Mouse (Mus musculus) limb, embryonic 12.5 days (tissue): ENCODE results near the gene Rasgrf1. TPM values are rescaled to one million over a fixed set of nuclear protein-coding genes. Genes with fewer than 3 reads are reported as not detected.

Experiments used
- ATAC-seq: fragments of 200-750 bp; cut with Nextera tagmentation; 2 replicates; pipeline ENCODE4 v1.8.0; 2017; ENCODE audit warnings: low read depth, moderate TSS enrichment; ENCODE audit not compliant: insufficient number of reproducible peaks, insufficient read depth, low FRiP score, low TSS enrichment
- H3K27ac ChIP-seq: fragments of 300-500 bp; sonication (generic); 2 replicates; pipeline ENCODE4 v1.5.1; 2016; ENCODE audit warnings: mild to moderate bottlenecking, moderate library complexity
- H3K27me3 ChIP-seq: fragments of 300-500 bp; sonication (generic); 2 replicates; pipeline ENCODE4 v1.6.1; 2016; ENCODE audit warnings: mild to moderate bottlenecking, moderate library complexity
- H3K36me3 ChIP-seq: fragments of 300-500 bp; sonication (generic); 2 replicates; pipeline ENCODE4 v1.6.1; 2016; ENCODE audit warnings: mild to moderate bottlenecking, moderate library complexity
- H3K4me1 ChIP-seq: fragments of 300-500 bp; sonication (generic); replicated peaks from 2 replicates; pipeline ENCODE4 v1.6.1; 2016
- H3K4me2 ChIP-seq: fragments of 300-500 bp; sonication (generic); 2 replicates; pipeline ENCODE4 v1.6.1; 2016; ENCODE audit warnings: mild to moderate bottlenecking, moderate library complexity
- H3K4me3 ChIP-seq: fragments of 300-500 bp; sonication (generic); replicated peaks from 2 replicates; pipeline ENCODE4 v1.5.1; 2016; ENCODE audit warnings: mild to moderate bottlenecking
- H3K9ac ChIP-seq: fragments of 300-500 bp; sonication (generic); replicated peaks from 2 replicates; pipeline ENCODE4 v1.6.1; 2016; ENCODE audit warnings: mild to moderate bottlenecking, moderate library complexity
- H3K9me3 ChIP-seq: fragments of 300-500 bp; sonication (generic); 2 replicates; pipeline ENCODE4 v1.6.1; 2016; ENCODE audit warnings: mild to moderate bottlenecking, moderate library complexity
- WGBS: fragments of 180-500 bp; shearing (Covaris S2); methylation state at CpG from one replicate; pipeline ENCODE4 v1.1.7; 2016; 5-methylcytosine and 5-hydroxymethylcytosine counted together
- polyA plus RNA-seq: library from polyadenylated mRNA; unstranded; fragments of >200 nt; fragmentation: Nextera tagmentation; extraction: Ambion mirVana; gene quantifications from 2 replicates; pipeline ENCODE4 v1.2.1, GENCODE M21; 2016

Gene Rasgrf1
- polyA plus RNA-seq, 1 experiment from 2014 or later: 0.11 TPM

DNA sequence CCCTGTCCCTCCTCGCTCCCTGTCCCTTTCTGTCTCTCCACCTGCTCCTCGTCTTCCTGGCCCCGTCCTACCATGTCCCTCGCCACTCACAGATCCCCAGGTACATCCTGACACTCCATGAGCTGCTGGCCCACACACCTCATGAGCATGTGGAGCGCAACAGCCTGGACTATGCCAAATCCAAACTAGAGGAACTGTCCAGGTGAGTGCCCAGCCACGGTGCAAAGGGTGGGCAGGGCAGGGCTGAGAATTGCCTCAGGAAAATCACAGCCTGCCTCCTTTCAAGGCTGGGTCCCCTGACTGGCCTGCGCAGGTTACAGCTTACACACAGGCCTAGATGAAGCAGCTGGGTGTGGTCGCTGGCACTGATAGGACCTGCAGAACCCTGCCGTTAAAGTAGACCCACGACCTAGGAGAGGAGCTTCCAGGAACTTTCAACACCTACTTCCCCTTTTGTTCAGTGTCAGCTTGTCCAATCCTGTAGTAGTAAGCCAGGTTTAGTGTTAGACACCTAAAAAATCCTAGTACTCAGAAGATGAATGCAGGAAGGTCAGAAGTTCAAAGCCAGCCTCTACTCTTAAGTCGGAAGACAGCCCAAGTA, 61.3 kb downstream of the Rasgrf1 start:
- Histone ChIP-seq H3K4me1 (no peaks in the 10 kb centered on the region), H3K9ac (no peak overlapping the region), H3K4me2 (no peak overlapping the region), H3K4me3 (no peak overlapping the region), H3K27me3 (peaks cover 12% of the 10 kb centered on the region; the same call in 1 of the 2 replicates), H3K27ac (no peak overlapping the region), H3K9me3 (no peaks in the 10 kb centered on the region), H3K36me3 (no peaks in the 10 kb centered on the region)
- ATAC-seq: no peak
- WGBS: 76% methylated on average over 11 of the region's 11 CpGs

DNA sequence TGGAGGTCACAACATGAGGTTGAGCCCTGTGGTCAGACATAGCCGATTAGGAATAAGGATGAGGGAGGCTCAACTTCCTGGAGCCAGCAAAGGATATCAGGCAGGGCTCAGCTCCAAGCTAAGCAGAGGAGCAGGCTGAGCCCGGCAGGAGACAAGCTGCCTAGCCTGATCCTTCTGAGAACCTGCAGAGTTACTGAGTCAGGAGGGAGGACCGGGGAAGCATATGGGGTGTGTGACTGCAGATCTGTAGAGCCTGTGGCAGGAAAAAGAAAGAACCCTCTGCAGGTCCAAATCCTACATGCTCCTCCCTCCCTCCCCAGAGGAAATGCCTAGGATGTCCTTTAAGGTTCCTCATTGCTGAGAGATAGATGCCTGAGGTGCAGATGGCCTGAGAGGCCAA, 62.6 kb downstream of the Rasgrf1 start:
- ATAC-seq: no peak
- Histone ChIP-seq H3K27me3 (peaks cover 12% of the 10 kb centered on the region; the same call in 1 of the 2 replicates), H3K4me3 (no peak overlapping the region), H3K9me3 (no peaks in the 10 kb centered on the region), H3K9ac (no peak overlapping the region), H3K4me2 (no peak overlapping the region), H3K36me3 (no peaks in the 10 kb centered on the region), H3K4me1 (no peaks in the 10 kb centered on the region), H3K27ac (no peak overlapping the region)
- 62% methylated on average over 3 of the region's 3 CpGs for WGBS

DNA sequence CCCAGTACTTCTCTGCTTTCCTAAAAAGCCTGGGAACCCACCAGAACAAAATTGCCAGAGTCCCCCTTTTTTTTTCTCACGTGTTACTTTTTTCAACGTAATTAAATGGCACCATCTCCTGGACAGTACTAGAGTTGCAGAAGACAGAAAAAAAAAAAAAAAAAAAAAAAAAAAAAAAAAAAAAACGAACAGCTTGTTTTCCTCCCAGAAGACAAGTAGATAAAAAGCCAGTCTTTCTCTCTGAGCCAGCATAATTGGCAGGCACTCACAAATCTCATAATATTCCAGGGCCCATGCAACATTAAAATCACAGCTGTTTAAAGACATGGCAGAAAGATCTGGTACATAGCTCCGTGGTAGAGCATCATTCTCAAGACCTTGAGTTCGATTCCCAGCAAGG, 64.1 kb downstream of the Rasgrf1 start:
- Histone ChIP-seq H3K4me2 (no peak overlapping the region), H3K4me3 (no peak overlapping the region), H3K27ac (no peak overlapping the region), H3K9ac (no peak overlapping the region), H3K4me1 (no peaks in the 10 kb centered on the region), H3K36me3 (no peaks in the 10 kb centered on the region), H3K27me3 (peaks cover 9% of the 10 kb centered on the region; the same call in 1 of the 2 replicates), H3K9me3 (no peaks in the 10 kb centered on the region)
- WGBS: 35% methylated on average over 5 of the region's 5 CpGs
- ATAC-seq: no peak

DNA sequence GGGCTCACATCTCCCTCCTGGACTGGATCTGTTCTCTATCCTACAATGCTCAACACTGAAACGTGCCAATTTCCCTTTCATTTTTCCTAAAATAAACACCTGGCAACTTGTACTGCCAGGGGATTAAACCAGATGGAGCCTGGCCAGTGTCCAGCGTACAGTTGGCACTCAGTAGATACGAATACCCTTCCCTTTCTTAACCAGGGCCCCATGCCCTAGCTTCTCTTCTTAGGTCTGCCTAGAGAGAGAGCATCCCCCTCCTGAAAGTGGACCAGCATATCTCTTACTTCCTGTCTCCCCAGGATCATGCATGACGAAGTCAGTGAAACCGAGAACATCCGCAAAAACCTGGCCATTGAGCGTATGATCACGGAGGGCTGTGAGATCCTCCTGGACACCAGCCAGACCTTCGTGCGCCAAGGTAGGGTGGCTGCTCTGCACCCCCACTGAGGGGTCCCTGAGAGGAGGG, 64.8 kb downstream of the Rasgrf1 start:
- 88% methylated on average over 10 of the region's 10 CpGs for WGBS
- H3K27me3 ChIP-seq: peaks cover 9% of the 10 kb centered on the region; the same call in 1 of the 2 replicates
- H3K9me3 ChIP-seq: no peaks in the 10 kb centered on the region

DNA sequence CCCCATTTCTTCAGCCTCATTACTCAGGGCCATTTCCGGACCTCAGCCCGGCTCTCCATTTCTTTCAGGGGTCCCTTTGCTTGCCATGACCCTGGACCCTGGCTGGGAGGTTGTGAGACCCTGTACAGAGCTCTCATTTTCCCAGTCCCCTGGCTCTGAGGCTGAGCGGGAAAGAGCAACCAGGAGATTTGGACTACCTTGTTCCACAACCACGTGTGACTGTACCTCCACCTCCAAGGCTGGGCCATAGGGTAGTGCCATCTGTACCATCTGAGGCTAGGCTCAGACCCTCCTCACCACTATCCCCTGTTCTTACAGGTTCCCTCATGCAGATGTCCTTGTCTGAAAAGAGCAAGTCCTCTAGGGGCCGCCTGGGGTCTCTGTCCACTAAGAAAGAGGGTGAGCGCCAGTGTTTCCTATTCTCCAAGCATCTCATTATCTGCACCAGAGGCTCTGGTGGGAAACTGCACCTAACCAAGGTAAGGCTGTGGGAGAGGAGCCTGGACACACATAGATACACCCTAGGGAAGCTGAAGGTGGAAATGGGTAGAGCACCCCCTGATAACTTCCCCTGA, 66.7 kb downstream of the Rasgrf1 start:
- Histone ChIP-seq H3K4me2 (no peak overlapping the region), H3K27ac (no peak overlapping the region), H3K27me3 (peaks cover 9% of the 10 kb centered on the region; the same call in 1 of the 2 replicates), H3K4me1 (no peaks in the 10 kb centered on the region), H3K9me3 (no peaks in the 10 kb centered on the region), H3K4me3 (no peak overlapping the region), H3K9ac (no peak overlapping the region), H3K36me3 (no peaks in the 10 kb centered on the region)
- ATAC-seq: no peak
- 69% methylated on average over 6 of the region's 6 CpGs for WGBS

More for the DNA sequence above, 64.8 kb downstream of the Rasgrf1 start:
- no peak overlapping the region for H3K4me3 ChIP-seq
- H3K27ac ChIP-seq: no peak overlapping the region
- no peak for ATAC-seq
- H3K36me3 ChIP-seq: no peaks in the 10 kb centered on the region
- no peak overlapping the region for H3K4me2 ChIP-seq
- H3K9ac ChIP-seq: no peak overlapping the region
- no peaks in the 10 kb centered on the region for H3K4me1 ChIP-seq

DNA sequence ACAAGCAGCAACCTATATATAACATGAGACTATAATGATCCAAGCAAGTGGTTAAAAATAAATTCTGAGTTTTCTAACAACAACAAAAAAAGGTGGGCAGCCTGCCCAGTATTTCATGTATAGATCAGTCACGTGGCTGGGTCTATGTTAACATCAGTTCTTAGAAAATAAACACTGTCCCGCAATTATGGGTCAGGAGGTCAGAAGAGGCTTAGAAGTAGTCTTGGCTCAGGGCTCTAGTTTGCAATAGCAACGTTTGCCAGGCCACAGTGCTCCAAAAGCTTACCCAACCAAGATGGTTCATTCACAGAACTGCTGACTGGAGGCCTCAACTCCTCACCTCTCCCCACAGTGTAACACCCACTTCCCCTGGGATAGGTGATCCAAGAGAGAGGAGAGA, 69.5 kb downstream of the Rasgrf1 start:
- no peak for ATAC-seq

DNA sequence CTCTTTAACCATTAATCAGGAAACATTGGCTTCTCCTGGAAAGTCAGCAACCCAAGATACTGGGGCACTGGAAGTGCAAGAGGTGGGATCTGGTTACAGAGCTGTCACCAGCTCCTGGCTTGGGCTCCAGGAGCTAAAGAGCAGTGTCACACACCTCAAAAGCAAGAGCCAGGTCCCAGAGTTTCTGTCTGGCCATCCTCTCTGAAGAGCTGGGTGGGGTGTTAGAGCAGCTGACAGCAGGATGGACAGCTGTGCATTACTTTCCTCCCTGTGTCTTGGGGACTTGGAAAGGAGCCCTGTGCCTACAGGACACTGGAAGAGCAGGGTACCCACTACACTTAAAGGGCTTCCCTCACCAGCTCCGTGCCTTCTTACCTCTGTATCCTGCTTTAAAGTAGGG, 72.5 kb downstream of the Rasgrf1 start:
- no peaks in the 10 kb centered on the region for H3K36me3 ChIP-seq

More for the DNA sequence above, 69.5 kb downstream of the Rasgrf1 start:
- H3K27me3 ChIP-seq: 0 out of 2 replicates have a peak, but pooled peaks cover 3% of the 10 kb centered on the region
- H3K4me1 ChIP-seq: peaks cover 11% of the 10 kb centered on the region; the same call in 1 of the 2 replicates
- no peaks in the 10 kb centered on the region for H3K36me3 ChIP-seq
- no peak overlapping the region for H3K9ac ChIP-seq
- no peak overlapping the region for H3K27ac ChIP-seq
- no peaks in the 10 kb centered on the region for H3K9me3 ChIP-seq
- H3K4me2 ChIP-seq: no peak overlapping the region
- H3K4me3 ChIP-seq: no peak overlapping the region
- 33% methylated on average over 3 of the region's 3 CpGs for WGBS

DNA sequence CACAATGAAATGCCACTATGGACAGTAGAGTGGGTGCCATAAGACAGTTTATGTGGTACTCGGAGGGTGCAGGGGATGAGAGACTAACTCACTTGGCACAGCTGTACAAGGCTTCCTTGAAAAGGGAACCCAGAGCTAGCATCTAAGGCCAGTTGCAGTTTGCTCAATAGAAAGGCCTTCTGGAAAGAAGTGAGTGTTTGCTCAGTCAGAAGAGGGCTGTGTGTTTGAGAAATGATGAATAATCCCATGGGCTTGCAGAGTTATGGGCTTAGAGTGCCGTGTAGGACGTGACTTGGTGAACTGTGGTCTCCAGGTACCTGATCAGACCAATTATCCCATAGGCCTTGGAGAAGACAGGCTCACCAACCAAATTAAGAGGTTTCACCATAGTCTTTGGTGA, 78.3 kb downstream of the Rasgrf1 start:
- Histone ChIP-seq H3K4me3 (no peak overlapping the region), H3K27ac (no peak overlapping the region), H3K9me3 (no peaks in the 10 kb centered on the region), H3K27me3 (no peaks in the 10 kb centered on the region), H3K36me3 (no peaks in the 10 kb centered on the region), H3K4me1 (peaks cover 2% of the 10 kb centered on the region; the same call in 1 of the 2 replicates), H3K9ac (no peak overlapping the region), H3K4me2 (no peak overlapping the region)
- ATAC-seq: no peak
- WGBS: 88% methylated on average over 3 of the region's 3 CpGs

More for the DNA sequence above, 72.5 kb downstream of the Rasgrf1 start:
- H3K9me3 ChIP-seq: no peaks in the 10 kb centered on the region
- no peak overlapping the region for H3K4me2 ChIP-seq
- no peaks in the 10 kb centered on the region for H3K27me3 ChIP-seq
- H3K4me3 ChIP-seq: no peak overlapping the region
- no peak overlapping the region for H3K27ac ChIP-seq
- H3K9ac ChIP-seq: no peak overlapping the region
- 68% methylated on average over 1 of the region's 1 CpGs for WGBS
- ATAC-seq: no peak
- peaks cover 11% of the 10 kb centered on the region; the same call in 1 of the 2 replicates for H3K4me1 ChIP-seq

DNA sequence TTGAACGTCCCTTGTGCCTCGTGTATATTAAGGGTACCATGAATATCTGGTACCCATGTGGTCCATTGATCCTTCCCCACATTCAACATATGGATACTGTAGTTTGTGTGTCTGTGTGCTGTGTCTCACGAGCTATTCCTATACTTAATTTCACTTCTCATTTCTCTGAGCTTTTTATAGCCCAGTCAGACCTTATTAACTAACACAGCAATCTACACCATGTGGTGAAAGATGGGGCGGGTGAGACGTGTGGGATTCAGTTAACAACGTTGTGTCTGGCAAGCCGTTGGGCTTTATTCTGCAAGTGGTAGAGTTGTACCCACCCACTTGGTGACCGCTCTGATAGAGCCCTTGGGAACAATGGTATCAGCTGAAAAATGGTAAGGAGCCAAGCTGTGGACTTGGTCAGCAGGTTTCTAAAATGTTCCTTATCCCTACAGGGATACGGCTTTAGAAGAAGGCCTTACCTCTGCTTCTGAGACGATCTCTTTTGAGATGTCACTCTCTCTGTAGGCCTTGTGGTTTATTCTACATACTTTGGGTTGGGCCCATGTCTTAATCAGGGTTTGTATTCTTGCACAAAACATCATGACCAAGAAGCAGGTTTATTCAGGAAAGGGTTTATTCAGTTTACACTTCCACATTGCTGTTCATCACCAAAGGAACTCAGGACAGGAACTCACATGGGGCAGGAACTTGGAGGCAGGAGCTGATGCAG, 79.3 kb downstream of the Rasgrf1 start:
- H3K9me3 ChIP-seq: no peaks in the 10 kb centered on the region
- no peak overlapping the region for H3K27ac ChIP-seq
- H3K27me3 ChIP-seq: no peaks in the 10 kb centered on the region
- H3K4me1 ChIP-seq: no peaks in the 10 kb centered on the region
- H3K9ac ChIP-seq: no peak overlapping the region
- WGBS: 73% methylated on average over 10 of the region's 10 CpGs
- no peak overlapping the region for H3K4me2 ChIP-seq
- no peak overlapping the region for H3K4me3 ChIP-seq
- no peak for ATAC-seq
- H3K36me3 ChIP-seq: no peaks in the 10 kb centered on the region

DNA sequence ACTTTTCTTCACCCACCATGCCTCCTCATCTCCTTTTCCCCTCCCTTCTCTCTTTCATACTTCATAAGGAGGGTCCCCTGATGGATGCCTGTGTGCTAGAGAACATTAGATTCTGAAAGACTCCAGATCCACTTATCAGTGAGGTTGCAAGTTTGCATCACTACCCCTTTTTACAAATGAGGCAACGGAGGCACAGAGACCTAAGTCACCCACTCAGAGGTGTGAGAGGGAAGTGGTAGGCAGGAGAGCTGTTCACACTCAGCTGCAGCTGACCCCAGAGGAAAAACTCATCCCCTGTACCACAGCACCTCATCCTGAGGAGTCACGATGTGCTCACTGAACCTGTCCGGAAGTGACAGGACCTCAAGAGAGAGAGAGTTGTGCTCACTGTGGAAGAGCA, 96.7 kb downstream of the Rasgrf1 start:
- Histone ChIP-seq H3K27ac (no peak overlapping the region), H3K27me3 (no peaks in the 10 kb centered on the region), H3K4me1 (no peaks in the 10 kb centered on the region), H3K4me3 (no peak overlapping the region), H3K9me3 (no peaks in the 10 kb centered on the region), H3K9ac (no peak overlapping the region), H3K36me3 (no peaks in the 10 kb centered on the region), H3K4me2 (no peak overlapping the region)
- WGBS: 94% methylated on average over 3 of the region's 3 CpGs
- no peak for ATAC-seq

DNA sequence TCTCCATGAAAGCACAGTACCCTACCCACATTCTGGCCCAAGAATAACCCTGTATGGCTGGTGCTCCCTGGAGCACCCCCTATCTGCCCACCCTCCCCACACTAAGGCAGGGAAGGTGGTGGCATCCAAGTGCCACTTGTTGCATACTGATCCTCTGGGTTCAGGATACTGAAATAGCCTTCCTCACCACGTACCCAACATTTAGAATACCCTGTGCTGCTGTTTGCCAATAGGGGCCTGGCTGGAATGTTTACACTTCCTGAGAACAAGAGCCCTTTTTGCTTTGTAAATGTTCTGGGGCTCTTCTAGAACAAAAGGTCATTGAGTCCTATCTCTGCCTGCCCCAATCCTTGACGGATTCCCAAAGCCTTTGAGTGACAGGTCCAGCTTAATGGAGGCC, 97.4 kb downstream of the Rasgrf1 start:
- H3K27me3 ChIP-seq: no peaks in the 10 kb centered on the region
- no peaks in the 10 kb centered on the region for H3K9me3 ChIP-seq
- H3K4me3 ChIP-seq: no peak overlapping the region
- H3K9ac ChIP-seq: no peak overlapping the region
- WGBS: 48% methylated on average over 2 of the region's 2 CpGs
- no peaks in the 10 kb centered on the region for H3K36me3 ChIP-seq
- ATAC-seq: no peak
- no peak overlapping the region for H3K27ac ChIP-seq
- H3K4me1 ChIP-seq: no peaks in the 10 kb centered on the region
- no peak overlapping the region for H3K4me2 ChIP-seq
